Mouse (Mus musculus) left cerebral cortex, adult 6 months (tissue): ENCODE data around the gene Npff. TPM values are rescaled to one million over a fixed set of nuclear protein-coding genes. Genes with fewer than 3 reads are reported as not detected.

Experiments used
- long read RNA-seq, 2 experiments: library from polyadenylated mRNA; unstranded; transcript quantifications; one replicate each; pipeline ENCODE4 v2.0.0; 2019 to 2020
- polyA plus RNA-seq: library from polyadenylated mRNA; unstranded; fragments of <200 nt; fragmentation: Nextera tagmentation; gene quantifications from 2 replicates; pipeline ENCODE4 v1.2.3, GENCODE M21; 2021

Npff gene
- 0.74 and 0.83 TPM in 2 replicates for polyA plus RNA-seq
- long read RNA-seq, experiment 1: 0 reads
- long read RNA-seq, experiment 2: 0 reads

GRCm38 (mm10) chr15:102524892-102525485, at the start of gene Npff:
Gene Npff (minus strand): TSS chr15:102524942.

GRCm38 (mm10) chr15:102517976-102518858, 6.5 kb downstream of the Npff start, which contains the start of gene Tarbp2:
Gene Tarbp2 (plus strand): TSS chr15:102518192.

GRCm38 (mm10) chr15:102516728-102517404, 7.9 kb downstream of the Npff start, which contains the start of gene Map3k12:
Gene Map3k12 (minus strand): TSS chr15:102517064.

GRCm38 (mm10) chr15:102503447-102503846, 21.3 kb downstream of the Npff start, which contains the start of gene Gm10337:
Gene Gm10337 (plus strand): TSS chr15:102503722.

Other genes with a start within 250 kb of the Npff start
- gene Mfsd5, start 245.5 kb downstream of the Npff start, polyA plus RNA-seq: 27.4 and 84.9 TPM in 2 replicates
- 0.29 and 1.3 TPM in 2 replicates for gene Espl1, start 228.7 kb downstream of the Npff start, polyA plus RNA-seq
- 1,254 and 1,594 TPM in 2 replicates for gene Pfdn5, start 198.8 kb downstream of the Npff start, polyA plus RNA-seq
- 60.7 and 68.7 TPM in 2 replicates for gene Myg1, start 193.2 kb downstream of the Npff start, polyA plus RNA-seq
- gene Aaas, start 174.2 kb downstream of the Npff start, polyA plus RNA-seq: 13.0 and 15.3 TPM in 2 replicates
- 0.74 and 0.84 TPM in 2 replicates for gene Sp7, start 157.8 kb downstream of the Npff start, polyA plus RNA-seq
- gene Sp1, start 118.8 kb downstream of the Npff start, polyA plus RNA-seq: 0.85 and 2.6 TPM in 2 replicates
- gene Amhr2, start 79.6 kb downstream of the Npff start, polyA plus RNA-seq: 0.69 and 1.3 TPM in 2 replicates
- gene Prr13, start 65.9 kb downstream of the Npff start, polyA plus RNA-seq: 77.7 and 88.3 TPM in 2 replicates
- 104 and 109 TPM in 2 replicates for gene Pcbp2, start 54.4 kb downstream of the Npff start, polyA plus RNA-seq
- gene Gm10337, start 21.2 kb downstream of the Npff start, polyA plus RNA-seq: not detected in 2 replicates
- gene Map3k12, start 7.9 kb downstream of the Npff start, polyA plus RNA-seq: 29.5 and 31.4 TPM in 2 replicates
- gene Tarbp2, start 6.8 kb downstream of the Npff start, polyA plus RNA-seq: 15.8 and 18.3 TPM in 2 replicates
- gene Gm28047, start 100.1 kb upstream of the Npff start, polyA plus RNA-seq: 0.33 TPM in 1 of 2 replicates, not detected in the other
- gene Atf7, start 100.5 kb upstream of the Npff start, polyA plus RNA-seq: 12.4 and 20.9 TPM in 2 replicates
- 337 and 356 TPM in 2 replicates for gene Atp5g2, start 147.4 kb upstream of the Npff start, polyA plus RNA-seq
- gene Calcoco1, start 197.2 kb upstream of the Npff start, polyA plus RNA-seq: 38.9 and 44.3 TPM in 2 replicates